Mouse (Mus musculus) spleen, adult 2 months (tissue): Measurements from ENCODE around the gene Dcun1d3.

Experiments used
- CTCF ChIP-seq: fragments of 200-500 bp; IDR thresholded peaks from 2 replicates; pipeline ENCODE4 v1.5.1; 2011; ENCODE audit warnings: mild to moderate bottlenecking, inconsistent platforms; ENCODE audit not compliant: insufficient read depth, insufficient read length, insufficient replicate concordance; ENCODE audit errors: extremely low read depth
- POLR2A ChIP-seq: fragments of 200-500 bp; IDR thresholded peaks from 2 replicates; pipeline ENCODE4 v1.6.1; 2011; ENCODE audit warnings: low read depth, low read length, inconsistent platforms

DNA sequence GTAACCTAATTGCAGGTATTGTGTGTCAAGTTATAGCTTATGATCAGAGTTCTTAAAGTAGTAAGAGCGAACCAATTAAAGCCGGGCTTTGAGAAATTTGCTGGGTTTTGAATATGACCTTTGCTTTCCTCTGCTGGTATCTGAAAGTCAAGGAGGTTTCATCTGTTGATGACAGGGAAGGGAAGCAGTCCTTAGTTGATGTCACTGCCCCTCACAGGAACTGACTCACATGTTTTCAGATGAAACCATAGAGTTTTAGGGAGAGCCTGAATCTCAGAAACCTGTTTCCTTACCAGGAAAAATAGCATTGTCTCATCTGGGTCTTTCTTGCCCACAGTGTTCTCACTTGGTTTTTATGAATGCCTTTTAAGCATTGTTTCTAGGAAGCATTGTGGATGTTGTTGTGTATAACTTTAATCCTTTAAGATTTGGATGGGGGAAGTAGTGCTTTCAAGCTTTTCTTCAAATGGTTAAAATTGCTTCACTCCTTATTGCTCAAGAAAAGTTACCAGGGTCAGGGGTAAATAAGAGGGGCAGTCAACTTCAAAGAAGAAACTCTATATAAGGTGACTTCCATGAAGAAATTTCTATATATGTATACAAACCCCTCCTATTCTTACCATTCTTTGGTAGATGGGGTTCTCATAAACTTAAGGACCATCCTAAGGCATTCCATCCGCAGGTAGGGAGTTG, 10.6 kb upstream of the Dcun1d3 start:
- no peak for TF ChIP-seq POLR2A
- no peak for TF ChIP-seq CTCF
